23 mouse cellular contexts compared by ENCODE assay signal in the genomic region with DNA sequence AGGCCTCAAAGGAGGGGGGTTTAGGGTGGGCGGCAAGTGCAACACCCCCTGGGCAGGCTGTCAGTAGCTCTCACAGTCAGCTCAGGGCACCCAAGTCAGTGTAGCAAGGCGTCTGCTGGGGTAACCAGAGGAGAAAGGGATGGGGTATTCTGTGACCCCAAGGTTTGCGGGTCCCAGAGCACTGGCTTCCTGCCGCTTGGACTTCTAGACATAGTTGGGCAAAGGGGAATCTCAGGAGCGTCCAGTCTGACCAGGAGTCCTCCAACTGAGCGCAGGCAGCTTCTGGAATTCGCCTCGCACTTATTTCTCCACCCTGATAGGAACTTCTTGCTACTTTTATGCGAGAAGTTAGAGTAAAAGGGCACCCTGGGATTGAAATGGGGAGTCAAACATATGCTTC. TPM values are rescaled to one million over a fixed set of nuclear protein-coding genes. Genes with fewer than 3 reads are reported as not detected.
DNase-seq lines count a peak whose midpoint lies in the region; ATAC-seq lines count a peak whose summit lies in the region.
"Had no signal": no experiment of that assay in that cellular context is flagged by ENCODE, and none has a peak within 500 bp of the region (broad histone marks: within the 10 kb centered on the region; RNA-seq: fewer than 3 reads in every experiment).

No protein-coding gene starts in this region.

- no peak overlapping the region for H3K9ac ChIP-seq in forebrain, embryonic 16.5 days (replicated peaks; ENCODE audit: low read depth, low read length)
- no peak overlapping the region for H3K9ac ChIP-seq in heart, embryonic 16.5 days (ENCODE audit: low read length)
- H3K9ac ChIP-seq in liver, embryonic 12.5 days, result no peak overlapping the region
- H3K9ac ChIP-seq: hindbrain, embryonic 15.5 days; limb, embryonic 13.5 days; neural tube, embryonic 13.5 days had no signal

- no peaks in the 10 kb centered on the region for H3K9me3 ChIP-seq in forebrain, embryonic 10.5 days
- no peaks in the 10 kb centered on the region for H3K9me3 ChIP-seq in forebrain, embryonic 16.5 days (ENCODE audit: control insufficient read depth, low read length)
- H3K9me3 ChIP-seq in heart, embryonic 16.5 days (replicated peaks; ENCODE audit: control insufficient read depth, low read length), result no peaks in the 10 kb centered on the region
- no peaks in the 10 kb centered on the region for H3K9me3 ChIP-seq in liver, embryonic 12.5 days (replicated peaks)
- H3K9me3 ChIP-seq in limb, embryonic 10.5 days (replicated peaks), result no peaks in the 10 kb centered on the region
- H3K9me3 ChIP-seq: hindbrain, embryonic 15.5 days; limb, embryonic 13.5 days; neural tube, embryonic 13.5 days had no signal

- H3K4me2 ChIP-seq in forebrain, embryonic 16.5 days (ENCODE audit: low read length), result no peak overlapping the region
- H3K4me2 ChIP-seq in heart, embryonic 16.5 days (ENCODE audit: low read depth, low read length), result peak overlapping the region; percentile 64
- H3K4me2 ChIP-seq in liver, embryonic 12.5 days, result 0 out of 2 replicates have a peak overlapping the region, but pooled peaks have one; percentile 8
- H3K4me2 ChIP-seq: hindbrain, embryonic 15.5 days; limb, embryonic 13.5 days; neural tube, embryonic 13.5 days had no signal

- peak; percentile 32 for DNase-seq in forebrain, embryonic 10.5 days (ENCODE audit: extremely low spot score, low spot score)
- DNase-seq in heart, postnatal 36 days, result no peak
- no peak for DNase-seq in liver
- peak; percentile 47 for DNase-seq in limb, embryonic 10.5 days (ENCODE audit: low spot score)
- DNase-seq in cerebellum, adult 11 months, result no peak
- DNase-seq: adrenal gland, postnatal 25 days; cerebellum, adult 9-10 months; gastrocnemius, postnatal 14 days; kidney, adult 2 months; lung, adult 2 months; lung, postnatal 4 days; right cerebral cortex, postnatal 4 days; thymus, postnatal 4 days had no signal

- H3K4me1 ChIP-seq in forebrain, embryonic 10.5 days, result peaks cover 39% of the 10 kb centered on the region
- peaks cover 17% of the 10 kb centered on the region for H3K4me1 ChIP-seq in forebrain, embryonic 16.5 days (replicated peaks; ENCODE audit: control insufficient read depth, insufficient read depth, low read length)
- H3K4me1 ChIP-seq in heart, embryonic 16.5 days (ENCODE audit: control insufficient read depth, insufficient read depth, low read length), result peaks cover 5% of the 10 kb centered on the region; the same call in 1 of the 2 replicates
- peaks cover 11% of the 10 kb centered on the region; the same call in 1 of the 2 replicates for H3K4me1 ChIP-seq in liver, embryonic 12.5 days
- H3K4me1 ChIP-seq in limb, embryonic 10.5 days, result peaks cover 40% of the 10 kb centered on the region

- ATAC-seq in forebrain, embryonic 16.5 days, result no peak
- no peak for ATAC-seq in heart, embryonic 16.5 days (replicated peaks; ENCODE audit: extremely low read depth, insufficient read depth, low FRiP score)
- ATAC-seq in liver, embryonic 12.5 days, result no peak
- ATAC-seq: midbrain, embryonic 16.5 days had no signal

- peaks cover 100% of the 10 kb centered on the region for H3K27me3 ChIP-seq in forebrain, embryonic 10.5 days (ENCODE audit: poor library complexity, severe bottlenecking)
- H3K27me3 ChIP-seq in forebrain, embryonic 16.5 days (replicated peaks; ENCODE audit: control insufficient read depth, insufficient read depth, low read length), result peaks cover 78% of the 10 kb centered on the region
- peaks cover 71% of the 10 kb centered on the region for H3K27me3 ChIP-seq in heart, embryonic 16.5 days (ENCODE audit: control insufficient read depth, insufficient read depth, low read length)
- peaks cover 99% of the 10 kb centered on the region for H3K27me3 ChIP-seq in liver, embryonic 12.5 days (replicated peaks)
- peaks cover 98% of the 10 kb centered on the region for H3K27me3 ChIP-seq in limb, embryonic 10.5 days (ENCODE audit: low read depth, poor library complexity, severe bottlenecking)

- no peak overlapping the region for H3K27ac ChIP-seq in forebrain, embryonic 10.5 days
- H3K27ac ChIP-seq in forebrain, embryonic 16.5 days (ENCODE audit: low read length), result no peak overlapping the region
- no peak overlapping the region for H3K27ac ChIP-seq in heart, embryonic 16.5 days (ENCODE audit: low read length)
- no peak overlapping the region for H3K27ac ChIP-seq in liver, embryonic 12.5 days
- H3K27ac ChIP-seq in limb, embryonic 10.5 days, result no peak overlapping the region
- H3K27ac ChIP-seq: hindbrain, embryonic 15.5 days; left cerebral cortex, adult 2 months; limb, embryonic 13.5 days; neural tube, embryonic 13.5 days had no signal

- H3K4me3 ChIP-seq in forebrain, embryonic 10.5 days, result no peak overlapping the region
- no peak overlapping the region for H3K4me3 ChIP-seq in forebrain, embryonic 16.5 days (replicated peaks; ENCODE audit: low read length)
- peak overlapping the region; percentile 8; the same call in 1 of the 2 replicates for H3K4me3 ChIP-seq in heart, embryonic 16.5 days (ENCODE audit: low read length)
- H3K4me3 ChIP-seq in liver, embryonic 12.5 days, result no peak overlapping the region; the same call in 1 of the 2 replicates
- H3K4me3 ChIP-seq in limb, embryonic 10.5 days, result no peak overlapping the region
- H3K4me3 ChIP-seq: hindbrain, embryonic 15.5 days; left cerebral cortex, adult 2 months; limb, embryonic 13.5 days; neural tube, embryonic 13.5 days had no signal

- no peaks in the 10 kb centered on the region for H3K36me3 ChIP-seq in forebrain, embryonic 10.5 days (replicated peaks)
- H3K36me3 ChIP-seq in forebrain, embryonic 16.5 days (ENCODE audit: control insufficient read depth, insufficient read depth), result no peaks in the 10 kb centered on the region
- no peaks in the 10 kb centered on the region for H3K36me3 ChIP-seq in heart, embryonic 16.5 days (ENCODE audit: control insufficient read depth, insufficient read depth)
- H3K36me3 ChIP-seq in liver, embryonic 12.5 days, result no peaks in the 10 kb centered on the region
- H3K36me3 ChIP-seq in limb, embryonic 10.5 days, result no peaks in the 10 kb centered on the region
- H3K36me3 ChIP-seq: hindbrain, embryonic 15.5 days; limb, embryonic 13.5 days; neural tube, embryonic 13.5 days had no signal

- intact Hi-C loops in heart, postnatal 36 days (cut with DNase I), result no loop called here

- under 1% methylated on average over 9 of the region's 9 CpGs for WGBS in forebrain, embryonic 10.5 days
- WGBS in forebrain, embryonic 16.5 days, result 0% methylated on average over 9 of the region's 9 CpGs
- 3% methylated on average over 9 of the region's 9 CpGs for WGBS in heart, embryonic 16.5 days
- 4% methylated on average over 9 of the region's 9 CpGs for WGBS in liver, embryonic 12.5 days (ENCODE audit: insufficient replicate concordance)
- WGBS in limb, embryonic 10.5 days, result under 1% methylated on average over 9 of the region's 9 CpGs

RNA-seq across cellular contexts. Expression of a gene that starts 2.4 kb away (rescaled TPM):
- 0.12 and 0.21 TPM in 2 replicates for polyA plus RNA-seq in forebrain, embryonic 10.5 days (2016; fragmentation: Nextera tagmentation; extraction: Ambion mirVana)
- 0.14 and 0.16 TPM in 2 replicates for polyA plus RNA-seq in forebrain, embryonic 16.5 days (2015; fragmentation: Nextera tagmentation; extraction: Ambion mirVana)
- polyA plus RNA-seq in heart, embryonic 16.5 days (2015; fragmentation: Nextera tagmentation; extraction: Ambion mirVana), result 18.9 and 22.2 TPM in 2 replicates
- 1 to 10 TPM; 5.2 to 6.9 TPM for total RNA-seq in heart, postnatal 36 days (2021)
- 6.6 and 7.2 TPM in 2 replicates for polyA plus RNA-seq in liver, embryonic 12.5 days (2016; fragmentation: Nextera tagmentation; extraction: Ambion mirVana)
- 5.6 and 6.6 TPM in 2 replicates for polyA plus RNA-seq in limb, embryonic 10.5 days (2016; fragmentation: Nextera tagmentation; extraction: Ambion mirVana)
- total RNA-seq: gastrocnemius, postnatal 14 days; layer of hippocampus, adult 8-10 months had no signal

RNA-seq across cellular contexts. Expression of a gene that starts 32.1 kb away (rescaled TPM):
- polyA plus RNA-seq in forebrain, embryonic 10.5 days (2016; fragmentation: Nextera tagmentation; extraction: Ambion mirVana), result not detected in 2 replicates
- polyA plus RNA-seq in forebrain, embryonic 16.5 days (2015; fragmentation: Nextera tagmentation; extraction: Ambion mirVana), result not detected in 2 replicates
- not detected in 2 replicates for polyA plus RNA-seq in heart, embryonic 16.5 days (2015; fragmentation: Nextera tagmentation; extraction: Ambion mirVana)
- total RNA-seq in heart, postnatal 36 days (2021), result not detected
- polyA plus RNA-seq in liver, embryonic 12.5 days (2016; fragmentation: Nextera tagmentation; extraction: Ambion mirVana), result not detected in 2 replicates
- not detected in 2 replicates for polyA plus RNA-seq in limb, embryonic 10.5 days (2016; fragmentation: Nextera tagmentation; extraction: Ambion mirVana)
- total RNA-seq: adrenal gland, postnatal 25 days; gastrocnemius, postnatal 14 days; layer of hippocampus, adult 8-10 months; left cerebral cortex, adult 2 months had no signal
- polyA plus RNA-seq: frontal cortex, adult 2 months; hindbrain, embryonic 15.5 days; kidney, adult 2 months; limb, embryonic 13.5 days; lung, adult 2 months; midbrain, embryonic 16.5 days; neural tube, embryonic 13.5 days had no signal

Comparison
In these comparisons a context has a peak if more than half of its experiments do, and no peak if none do; other contexts are left out.
1. DNase-seq: peak in forebrain, embryonic 10.5 days (single experiment) and limb, embryonic 10.5 days (single experiment); none in heart, postnatal 36 days (0 of 2), liver (single experiment) and cerebellum, adult 11 months (single experiment).